Mouse (Mus musculus) liver, embryonic 13.5 days (tissue): ENCODE data around the gene Fgfr2. TPM values are rescaled to one million over a fixed set of nuclear protein-coding genes. Genes with fewer than 3 reads are reported as not detected.
A peak's percentile ranks its signal among the peaks of the same experiment; 100 is the strongest.

ENCODE experiments used
- ATAC-seq: fragments of 200-750 bp; cut with Nextera tagmentation; 2 replicates; pipeline ENCODE4 v1.8.0; 2017; ENCODE audit warnings: low read depth, mild to moderate bottlenecking, moderate number of reproducible peaks, moderate library complexity
- DNase-seq: peaks from one replicate; pipeline ENCODE4 v3.0.0; 2022
- H3K27ac ChIP-seq: fragments of 300-500 bp; sonication (generic); 2 replicates; pipeline ENCODE4 v1.5.1; 2015; ENCODE audit warnings: moderate library complexity, mild to moderate bottlenecking, inconsistent platforms
- H3K27me3 ChIP-seq: fragments of 300-500 bp; sonication (generic); 2 replicates; pipeline ENCODE4 v1.6.1; 2015; ENCODE audit warnings: mild to moderate bottlenecking, inconsistent platforms
- H3K36me3 ChIP-seq: fragments of 300-500 bp; sonication (generic); 2 replicates; pipeline ENCODE4 v1.6.1; 2015; ENCODE audit warnings: mild to moderate bottlenecking, inconsistent platforms
- H3K4me1 ChIP-seq: fragments of 300-500 bp; sonication (generic); replicated peaks from 2 replicates; pipeline ENCODE4 v1.6.1; 2015; ENCODE audit warnings: inconsistent platforms
- H3K4me2 ChIP-seq: fragments of 300-500 bp; sonication (generic); 2 replicates; pipeline ENCODE4 v1.6.1; 2015; ENCODE audit warnings: inconsistent platforms, mild to moderate bottlenecking, moderate library complexity
- H3K4me3 ChIP-seq: fragments of 300-500 bp; sonication (generic); replicated peaks from 2 replicates; pipeline ENCODE4 v1.5.1; 2015; ENCODE audit warnings: mild to moderate bottlenecking, inconsistent platforms
- H3K9ac ChIP-seq: fragments of 300-500 bp; sonication (generic); 2 replicates; pipeline ENCODE4 v1.6.1; 2015; ENCODE audit warnings: mild to moderate bottlenecking, inconsistent platforms
- H3K9me3 ChIP-seq: fragments of 300-500 bp; sonication (generic); replicated peaks from 2 replicates; pipeline ENCODE4 v1.6.1; 2016; ENCODE audit warnings: inconsistent platforms
- WGBS: fragments of 180-500 bp; shearing (Covaris S2); methylation state at CpG from one replicate; pipeline ENCODE4 v1.1.7; 2015; ENCODE audit not compliant: insufficient replicate concordance; 5-methylcytosine and 5-hydroxymethylcytosine counted together
- polyA plus RNA-seq: library from polyadenylated mRNA; unstranded; fragments of >200 nt; fragmentation: Nextera tagmentation; extraction: Ambion mirVana; gene quantifications from 2 replicates; pipeline ENCODE4 v1.2.1, GENCODE M21; 2015

Fgfr2 gene
- polyA plus RNA-seq, 1 experiment from 2014 or later, result 8.9 TPM

GRCm38 (mm10) chr7:131746752-131747151, 1376.4 kb downstream of the Fgfr2 start:
- Histone ChIP-seq H3K9me3 (no peaks in the 10 kb centered on the region), H3K4me2 (0 out of 2 replicates have a peak overlapping the region, but pooled peaks have one; percentile 17), H3K9ac (no peak overlapping the region), H3K27ac (no peak overlapping the region), H3K4me3 (no peak overlapping the region), H3K36me3 (no peaks in the 10 kb centered on the region), H3K4me1 (no peaks in the 10 kb centered on the region), H3K27me3 (no peaks in the 10 kb centered on the region)
- ATAC-seq, result no peak
- DNase-seq, result no peak
- 10% methylated on average over 9 of the region's 9 CpGs for WGBS

- ATAC-seq, result no peak
- Histone ChIP-seq H3K4me1 (no peaks in the 10 kb centered on the region), H3K4me2 (no peak overlapping the region), H3K27ac (no peak overlapping the region), H3K36me3 (no peaks in the 10 kb centered on the region), H3K9ac (no peak overlapping the region), H3K9me3 (no peaks in the 10 kb centered on the region), H3K4me3 (no peak overlapping the region), H3K27me3 (no peaks in the 10 kb centered on the region)
- WGBS, result 46% methylated on average over 8 of the region's 8 CpGs
- DNase-seq, result no peak
These were observed 1380.0 kb downstream of the Fgfr2 start for GRCm38 (mm10) chr7:131743193-131743592.

GRCm38 (mm10) chr7:131722783-131723575, 1400.2 kb downstream of the Fgfr2 start:
- no peaks in the 10 kb centered on the region for H3K27me3 ChIP-seq
- H3K27ac ChIP-seq, result no peak overlapping the region
- H3K9me3 ChIP-seq, result no peaks in the 10 kb centered on the region
- ATAC-seq (no peak), DNase-seq (no peak)
- no peak overlapping the region for H3K4me2 ChIP-seq
- no peak overlapping the region for H3K4me3 ChIP-seq
- H3K4me1 ChIP-seq, result no peaks in the 10 kb centered on the region
- 40% methylated on average over 9 of the region's 9 CpGs for WGBS
- no peaks in the 10 kb centered on the region for H3K36me3 ChIP-seq
- H3K9ac ChIP-seq, result no peak overlapping the region

- no peak for DNase-seq
- Histone ChIP-seq H3K4me2 (no peak overlapping the region), H3K4me1 (no peaks in the 10 kb centered on the region), H3K9ac (no peak overlapping the region), H3K36me3 (no peaks in the 10 kb centered on the region), H3K4me3 (no peak overlapping the region), H3K27ac (no peak overlapping the region), H3K27me3 (no peaks in the 10 kb centered on the region), H3K9me3 (no peaks in the 10 kb centered on the region)
- WGBS, result 66% methylated on average over 4 of the region's 4 CpGs
- ATAC-seq, result no peak
These were observed 1400.8 kb downstream of the Fgfr2 start for GRCm38 (mm10) chr7:131722316-131722715.

GRCm38 (mm10) chr7:131718280-131718679, 1404.9 kb downstream of the Fgfr2 start:
- DNase-seq (no peak), ATAC-seq (no peak)
- no peaks in the 10 kb centered on the region for H3K36me3 ChIP-seq
- no peaks in the 10 kb centered on the region for H3K27me3 ChIP-seq
- no peak overlapping the region for H3K4me3 ChIP-seq
- H3K9ac ChIP-seq, result no peak overlapping the region
- no peaks in the 10 kb centered on the region for H3K9me3 ChIP-seq
- no peaks in the 10 kb centered on the region for H3K4me1 ChIP-seq
- 41% methylated on average over 3 of the region's 3 CpGs for WGBS
- no peak overlapping the region for H3K4me2 ChIP-seq
- H3K27ac ChIP-seq, result no peak overlapping the region

- WGBS, result 73% methylated on average over 9 of the region's 9 CpGs
- Histone ChIP-seq H3K4me3 (no peak overlapping the region), H3K27me3 (no peaks in the 10 kb centered on the region), H3K4me1 (no peaks in the 10 kb centered on the region), H3K27ac (no peak overlapping the region), H3K36me3 (no peaks in the 10 kb centered on the region), H3K9me3 (no peaks in the 10 kb centered on the region), H3K9ac (no peak overlapping the region), H3K4me2 (no peak overlapping the region)
- DNase-seq (no peak), ATAC-seq (no peak)
These were observed 1410.1 kb downstream of the Fgfr2 start for GRCm38 (mm10) chr7:131713076-131713475.

- H3K4me3 ChIP-seq, result no peak overlapping the region
- H3K36me3 ChIP-seq, result no peaks in the 10 kb centered on the region
- H3K27me3 ChIP-seq, result no peaks in the 10 kb centered on the region
- no peak overlapping the region for H3K4me2 ChIP-seq
- 50% methylated on average over 3 of the region's 3 CpGs for WGBS
- H3K4me1 ChIP-seq, result no peaks in the 10 kb centered on the region
- no peaks in the 10 kb centered on the region for H3K9me3 ChIP-seq
- no peak for DNase-seq
- H3K27ac ChIP-seq, result no peak overlapping the region
- no peak for ATAC-seq
- no peak overlapping the region for H3K9ac ChIP-seq
These were observed 1426.3 kb downstream of the Fgfr2 start for GRCm38 (mm10) chr7:131696889-131697288.

GRCm38 (mm10) chr7:131687324-131687723, 1435.8 kb downstream of the Fgfr2 start:
- ATAC-seq, result no peak
- H3K4me3 ChIP-seq, result no peak overlapping the region

GRCm38 (mm10) chr7:131677126-131677525, 1446.0 kb downstream of the Fgfr2 start:
- Histone ChIP-seq H3K27me3 (no peaks in the 10 kb centered on the region), H3K4me2 (no peak overlapping the region), H3K36me3 (no peaks in the 10 kb centered on the region), H3K9me3 (no peaks in the 10 kb centered on the region), H3K4me3 (no peak overlapping the region), H3K9ac (no peak overlapping the region), H3K27ac (no peak overlapping the region), H3K4me1 (no peaks in the 10 kb centered on the region)
- ATAC-seq (no peak), DNase-seq (no peak)
- WGBS, result 78% methylated on average over 2 of the region's 2 CpGs

More at GRCm38 (mm10) chr7:131687324-131687723, 1435.8 kb downstream of the Fgfr2 start:
- DNase-seq, result no peak
- Histone ChIP-seq H3K4me1 (no peaks in the 10 kb centered on the region), H3K9me3 (no peaks in the 10 kb centered on the region), H3K36me3 (no peaks in the 10 kb centered on the region), H3K27me3 (no peaks in the 10 kb centered on the region), H3K27ac (no peak overlapping the region), H3K4me2 (no peak overlapping the region), H3K9ac (no peak overlapping the region)
- 81% methylated on average over 1 of the region's 1 CpGs for WGBS

GRCm38 (mm10) chr7:131670586-131670985, 1452.6 kb downstream of the Fgfr2 start:
- no peak for DNase-seq

GRCm38 (mm10) chr7:131669326-131669725, 1453.8 kb downstream of the Fgfr2 start:
- no peaks in the 10 kb centered on the region for H3K9me3 ChIP-seq
- ATAC-seq (no peak), DNase-seq (no peak)
- no peaks in the 10 kb centered on the region for H3K27me3 ChIP-seq
- no peaks in the 10 kb centered on the region for H3K4me1 ChIP-seq
- no peak overlapping the region for H3K27ac ChIP-seq
- no peak overlapping the region for H3K4me3 ChIP-seq
- no peak overlapping the region for H3K4me2 ChIP-seq
- 56% methylated on average over 4 of the region's 4 CpGs for WGBS
- no peak overlapping the region for H3K9ac ChIP-seq
- no peaks in the 10 kb centered on the region for H3K36me3 ChIP-seq

More at GRCm38 (mm10) chr7:131670586-131670985, 1452.6 kb downstream of the Fgfr2 start:
- Histone ChIP-seq H3K9ac (no peak overlapping the region), H3K4me3 (no peak overlapping the region), H3K36me3 (no peaks in the 10 kb centered on the region), H3K4me2 (no peak overlapping the region), H3K27me3 (no peaks in the 10 kb centered on the region), H3K27ac (no peak overlapping the region), H3K9me3 (no peaks in the 10 kb centered on the region), H3K4me1 (no peaks in the 10 kb centered on the region)
- ATAC-seq, result no peak
- WGBS, result 66% methylated on average over 6 of the region's 6 CpGs

GRCm38 (mm10) chr7:131660726-131661125, 1462.4 kb downstream of the Fgfr2 start:
- no peaks in the 10 kb centered on the region for H3K9me3 ChIP-seq
- no peak overlapping the region for H3K9ac ChIP-seq
- DNase-seq (no peak), ATAC-seq (no peak)
- 81% methylated on average over 1 of the region's 1 CpGs for WGBS
- H3K4me2 ChIP-seq, result no peak overlapping the region
- no peak overlapping the region for H3K4me3 ChIP-seq
- H3K27me3 ChIP-seq, result no peaks in the 10 kb centered on the region
- H3K36me3 ChIP-seq, result no peaks in the 10 kb centered on the region
- H3K27ac ChIP-seq, result no peak overlapping the region
- no peaks in the 10 kb centered on the region for H3K4me1 ChIP-seq
